Mouse (Mus musculus) spleen, adult 2 months (tissue): ENCODE results near the gene Id3.

Experiments used
- CTCF ChIP-seq: fragments of 200-500 bp; IDR thresholded peaks from 2 replicates; pipeline ENCODE4 v1.5.1; 2011; ENCODE audit warnings: mild to moderate bottlenecking, inconsistent platforms; ENCODE audit not compliant: insufficient read depth, insufficient read length, insufficient replicate concordance; ENCODE audit errors: extremely low read depth
- POLR2A ChIP-seq: fragments of 200-500 bp; IDR thresholded peaks from 2 replicates; pipeline ENCODE4 v1.6.1; 2011; ENCODE audit warnings: low read depth, low read length, inconsistent platforms

GRCm38 (mm10) chr4:136096446-136097113 lies 46.7 kb upstream of the Id3 start:
- no peak for TF ChIP-seq CTCF
- TF ChIP-seq POLR2A: no peak
